Mouse (Mus musculus) heart, embryonic 12.5 days (tissue): ENCODE results near the gene Olfr1360. TPM values are rescaled to one million over a fixed set of nuclear protein-coding genes. Genes with fewer than 3 reads are reported as not detected.
A peak's percentile ranks its signal among the peaks of the same experiment; 100 is the strongest.
"Not testable (repeated sequence)": the region's sequence is repeated elsewhere in the genome, so short reads cannot be mapped to it uniquely, and the experiment has no call there.

Experiments
- ATAC-seq: fragments of 200-750 bp; cut with Nextera tagmentation; 2 replicates; pipeline ENCODE4 v1.8.0; 2017; ENCODE audit warnings: moderate TSS enrichment, moderate library complexity; ENCODE audit not compliant: insufficient number of reproducible peaks, low FRiP score
- H3K27ac ChIP-seq: fragments of 300-500 bp; sonication (generic); 2 replicates; pipeline ENCODE4 v1.5.1; 2016; ENCODE audit warnings: mild to moderate bottlenecking, moderate library complexity; ENCODE audit not compliant: poor library complexity, severe bottlenecking
- H3K27me3 ChIP-seq: fragments of 300-500 bp; sonication (generic); replicated peaks from 2 replicates; pipeline ENCODE4 v1.6.1; 2016; ENCODE audit warnings: mild to moderate bottlenecking, moderate library complexity
- H3K36me3 ChIP-seq: fragments of 300-500 bp; sonication (generic); 2 replicates; pipeline ENCODE4 v1.6.1; 2016; ENCODE audit warnings: mild to moderate bottlenecking, moderate library complexity
- H3K4me1 ChIP-seq: fragments of 300-500 bp; sonication (generic); replicated peaks from 2 replicates; pipeline ENCODE4 v1.6.1; 2016; ENCODE audit warnings: mild to moderate bottlenecking
- H3K4me2 ChIP-seq: fragments of 300-500 bp; sonication (generic); 2 replicates; pipeline ENCODE4 v1.6.1; 2016; ENCODE audit warnings: mild to moderate bottlenecking, moderate library complexity
- H3K4me3 ChIP-seq: fragments of 300-500 bp; sonication (generic); 2 replicates; pipeline ENCODE4 v1.5.1; 2016; ENCODE audit warnings: mild to moderate bottlenecking
- H3K9ac ChIP-seq: fragments of 300-500 bp; sonication (generic); 2 replicates; pipeline ENCODE4 v1.6.1; 2016; ENCODE audit warnings: mild to moderate bottlenecking, moderate library complexity
- H3K9me3 ChIP-seq: fragments of 300-500 bp; sonication (generic); replicated peaks from 2 replicates; pipeline ENCODE4 v1.6.1; 2016; ENCODE audit warnings: mild to moderate bottlenecking, moderate library complexity
- WGBS: fragments of 180-500 bp; shearing (Covaris S2); methylation state at CpG from one replicate; pipeline ENCODE4 v1.1.7; 2016; 5-methylcytosine and 5-hydroxymethylcytosine counted together
- polyA plus RNA-seq: library from polyadenylated mRNA; unstranded; fragments of >200 nt; fragmentation: Nextera tagmentation; extraction: Ambion mirVana; gene quantifications from 2 replicates; pipeline ENCODE4 v1.2.1, GENCODE M21; 2016

The Olfr1360 gene
- polyA plus RNA-seq, 1 experiment from 2014 or later: not detected

GRCm38 (mm10) chr13:21715864-21716539 is 38.8 kb upstream of the Olfr1360 start, which contains the start of the genes Hist1h2bl and Hist1h2ai:
Gene Hist1h2bl (minus strand): TSS chr13:21716143.
Gene Hist1h2ai (plus strand): TSS chr13:21716422.
- Histone ChIP-seq H3K27ac (peak within 1 kb of the TSS; percentile 96), H3K4me2 (peak within 1 kb of the TSS; percentile 90), H3K9ac (peak within 1 kb of the TSS; percentile 82), H3K4me1 (peaks cover 21% of the 10 kb centered on the region), H3K4me3 (peak within 1 kb of the TSS; percentile 52)
- H3K27me3 ChIP-seq, H3K9me3 ChIP-seq, H3K36me3 ChIP-seq: not testable (repeated sequence)
- WGBS: under 1% methylated on average over 36 of the region's 50 CpGs
- peak; percentile 93 for ATAC-seq

GRCm38 (mm10) chr13:21715131-21715863 is 38.1 kb upstream of the Olfr1360 start:
- Histone ChIP-seq H3K4me3 (peak overlapping the region; percentile 47), H3K36me3 (no peaks in the 10 kb centered on the region), H3K27me3 (no peaks in the 10 kb centered on the region), H3K9ac (peak overlapping the region; percentile 79), H3K9me3 (no peaks in the 10 kb centered on the region), H3K4me2 (peak overlapping the region; percentile 90), H3K4me1 (peaks cover 20% of the 10 kb centered on the region), H3K27ac (peak overlapping the region; percentile 92)
- no peak for ATAC-seq
- WGBS: 2% methylated on average over 22 of the region's 22 CpGs

DNA sequence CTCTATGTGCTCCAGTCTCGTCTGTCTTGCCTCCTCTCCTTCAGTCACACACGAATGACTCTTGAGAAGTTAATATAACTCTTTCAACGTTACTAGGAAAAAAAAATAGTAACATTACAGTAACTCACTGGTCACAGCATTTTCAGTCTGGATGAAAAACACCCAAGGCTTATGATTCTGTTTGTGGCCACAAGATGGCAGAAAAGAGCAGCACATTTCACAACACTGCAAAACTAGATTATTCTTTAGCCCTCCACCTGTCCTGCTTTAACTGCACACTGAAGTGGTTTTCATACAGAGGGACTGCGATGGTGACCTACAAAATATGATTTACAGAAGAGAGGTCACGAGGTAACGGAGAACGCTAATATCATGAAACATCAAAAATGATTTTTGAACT is 37.5 kb upstream of the Olfr1360 start:
- Histone ChIP-seq H3K27ac (no peak overlapping the region; the same call in 1 of the 2 replicates), H3K4me3 (peak overlapping the region; percentile 47), H3K4me1 (peaks cover 20% of the 10 kb centered on the region), H3K4me2 (peak overlapping the region; percentile 90), H3K27me3 (no peaks in the 10 kb centered on the region), H3K9ac (peak overlapping the region; percentile 79), H3K36me3 (no peaks in the 10 kb centered on the region), H3K9me3 (no peaks in the 10 kb centered on the region)
- no peak for ATAC-seq
- WGBS: 1% methylated on average over 7 of the region's 7 CpGs

DNA sequence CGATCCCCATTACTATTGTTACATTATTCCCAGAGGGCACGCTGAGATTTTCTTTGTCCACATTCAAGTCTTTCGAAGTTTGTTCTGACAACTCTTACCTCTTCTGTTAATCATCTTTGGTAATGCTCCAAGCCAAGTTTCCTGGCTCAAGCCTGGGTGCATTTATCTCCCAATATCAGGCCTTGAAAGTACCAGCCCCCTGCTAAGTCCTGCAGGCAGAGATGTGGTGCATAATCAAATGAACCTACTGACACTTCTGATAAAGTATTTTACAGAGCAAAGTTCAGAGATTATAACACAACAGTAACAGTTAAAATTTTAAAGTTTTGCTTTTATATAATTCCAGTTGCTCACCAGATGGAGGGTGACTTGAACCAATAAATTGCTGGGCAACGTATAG is 34.5 kb upstream of the Olfr1360 start:
- Histone ChIP-seq H3K27me3 (no peaks in the 10 kb centered on the region), H3K4me1 (peaks cover 8% of the 10 kb centered on the region), H3K36me3 (no peaks in the 10 kb centered on the region), H3K4me2 (peak overlapping the region; percentile 80), H3K9ac (peak overlapping the region; percentile 74; the same call in 1 of the 2 replicates), H3K27ac (no peak overlapping the region), H3K9me3 (no peaks in the 10 kb centered on the region), H3K4me3 (peak overlapping the region; percentile 58)
- no peak for ATAC-seq
- 31% methylated on average over 4 of the region's 4 CpGs for WGBS

DNA sequence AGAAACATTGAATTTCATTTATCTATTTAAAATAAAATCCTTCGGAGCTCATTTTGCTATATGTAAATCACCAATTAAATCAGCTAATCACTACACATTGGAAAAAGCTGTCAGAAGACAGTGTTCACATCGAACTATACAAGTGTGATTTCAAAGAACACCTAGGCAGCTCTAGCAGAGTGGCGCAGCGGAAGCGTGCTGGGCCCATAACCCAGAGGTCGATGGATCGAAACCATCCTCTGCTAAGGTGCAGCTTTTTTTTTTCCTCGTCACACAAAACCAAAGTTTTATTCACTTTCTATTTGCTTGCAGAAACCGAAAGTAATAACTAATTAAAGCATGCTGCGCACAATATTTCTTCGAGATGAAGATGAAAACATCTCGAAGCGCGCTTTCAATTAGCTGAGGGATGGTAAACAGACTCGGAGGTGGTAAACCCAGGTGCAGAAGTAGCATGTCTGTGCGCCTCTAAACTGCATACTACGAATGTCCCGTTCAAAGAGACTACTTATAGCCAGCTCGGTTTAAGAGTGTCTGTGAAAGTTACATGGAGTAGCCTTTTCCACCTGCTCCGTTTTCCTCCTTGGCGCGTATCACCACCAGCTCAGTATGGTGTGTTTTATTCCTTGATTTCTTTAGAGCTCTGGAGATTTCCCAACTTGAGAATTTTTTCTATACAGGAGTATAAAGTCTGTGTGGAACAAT is 33.8 kb upstream of the Olfr1360 start:
- H3K4me1 ChIP-seq: peaks cover 8% of the 10 kb centered on the region
- no peaks in the 10 kb centered on the region for H3K36me3 ChIP-seq
- H3K9me3 ChIP-seq: no peaks in the 10 kb centered on the region
- peak overlapping the region; percentile 80 for H3K4me2 ChIP-seq
- peak overlapping the region; percentile 58 for H3K4me3 ChIP-seq
- WGBS: 3% methylated on average over 22 of the region's 22 CpGs
- peak overlapping the region; percentile 74 for H3K9ac ChIP-seq
- ATAC-seq: peak; percentile 80
- H3K27me3 ChIP-seq: no peaks in the 10 kb centered on the region
- H3K27ac ChIP-seq: no peak overlapping the region

- Histone ChIP-seq H3K27ac (peak overlapping the region; percentile 81), H3K4me2 (peak overlapping the region; percentile 50), H3K9ac (peak overlapping the region; percentile 65), H3K36me3 (no peaks in the 10 kb centered on the region), H3K4me1 (peaks cover 3% of the 10 kb centered on the region), H3K9me3 (no peaks in the 10 kb centered on the region), H3K4me3 (peak overlapping the region; percentile 76), H3K27me3 (no peaks in the 10 kb centered on the region)
- WGBS: under 1% methylated on average over 32 of the region's 32 CpGs
- ATAC-seq: peak; percentile 78
These were observed 33.0 kb upstream of the Olfr1360 start for GRCm38 (mm10) chr13:21710031-21710711.

- no peak for ATAC-seq
These were observed 29.5 kb upstream of the Olfr1360 start for GRCm38 (mm10) chr13:21706669-21707068.

GRCm38 (mm10) chr13:21697811-21698210 is 20.6 kb upstream of the Olfr1360 start, which contains the start of gene Olfr1359:
Gene Olfr1359 (plus strand): TSS chr13:21698111.
- no peak within 1 kb of the TSS for H3K4me3 ChIP-seq
- no peaks in the 10 kb centered on the region for H3K27me3 ChIP-seq
- H3K36me3 ChIP-seq: no peaks in the 10 kb centered on the region
- no peak within 1 kb of the TSS for H3K4me2 ChIP-seq
- no peak within 1 kb of the TSS for H3K9ac ChIP-seq
- no peak for ATAC-seq
- no peak within 1 kb of the TSS for H3K27ac ChIP-seq
- H3K4me1 ChIP-seq: no peaks in the 10 kb centered on the region
- no peaks in the 10 kb centered on the region for H3K9me3 ChIP-seq

More at GRCm38 (mm10) chr13:21706669-21707068, 29.5 kb upstream of the Olfr1360 start:
- Histone ChIP-seq H3K4me2 (no peak overlapping the region), H3K4me1 (no peaks in the 10 kb centered on the region; the same call in 1 of the 2 replicates), H3K36me3 (no peaks in the 10 kb centered on the region), H3K27me3 (no peaks in the 10 kb centered on the region), H3K4me3 (no peak overlapping the region), H3K9me3 (no peaks in the 10 kb centered on the region), H3K27ac (no peak overlapping the region), H3K9ac (no peak overlapping the region)
- WGBS: 66% methylated on average over 4 of the region's 4 CpGs

- Histone ChIP-seq H3K27ac (no peak within 1 kb of the TSS), H3K4me1 (no peaks in the 10 kb centered on the region), H3K9me3 (no peaks in the 10 kb centered on the region; the same call in 1 of the 2 replicates), H3K4me2 (no peak within 1 kb of the TSS), H3K36me3 (no peaks in the 10 kb centered on the region), H3K4me3 (no peak within 1 kb of the TSS), H3K9ac (no peak within 1 kb of the TSS), H3K27me3 (no peaks in the 10 kb centered on the region)
- ATAC-seq: no peak
- 74% methylated on average over 2 of the region's 2 CpGs for WGBS
These were observed 13.9 kb downstream of the Olfr1360 start, which contains the start of gene Olfr1361 for GRCm38 (mm10) chr13:21663286-21663685. Gene Olfr1361 (minus strand): TSS chr13:21663386.

- H3K4me1 ChIP-seq: no peaks in the 10 kb centered on the region
These were observed 34.8 kb downstream of the Olfr1360 start, which contains the start of gene Olfr11 for GRCm38 (mm10) chr13:21642418-21642817. Gene Olfr11 (minus strand): TSS chr13:21642518.

More at GRCm38 (mm10) chr13:21642418-21642817, 34.8 kb downstream of the Olfr1360 start, which contains the start of gene Olfr11:
- Histone ChIP-seq H3K27ac (no peak within 1 kb of the TSS), H3K9me3 (no peaks in the 10 kb centered on the region), H3K4me3 (no peak within 1 kb of the TSS), H3K27me3 (no peaks in the 10 kb centered on the region), H3K4me2 (no peak within 1 kb of the TSS), H3K36me3 (no peaks in the 10 kb centered on the region), H3K9ac (no peak within 1 kb of the TSS)
- ATAC-seq: no peak
- WGBS: 78% methylated on average over 2 of the region's 2 CpGs
